Mouse (Mus musculus) thymus, adult 2 months (tissue): Measurements from ENCODE around the gene Taf5l.

Experiments
- CTCF ChIP-seq: fragments of 200-500 bp; IDR thresholded peaks from 2 replicates; pipeline ENCODE4 v1.5.1; 2012; ENCODE audit warnings: mild to moderate bottlenecking, control low read depth, low read length, moderate library complexity, borderline replicate concordance; ENCODE audit not compliant: control insufficient read depth, poor library complexity, insufficient read depth; ENCODE audit errors: extremely low read depth
- POLR2A ChIP-seq: fragments of 200-500 bp; IDR thresholded peaks from 2 replicates; pipeline ENCODE4 v1.6.1; 2012; ENCODE audit warnings: mild to moderate bottlenecking, low read length, control low read depth, moderate library complexity; ENCODE audit not compliant: control insufficient read depth, poor library complexity, insufficient read depth; ENCODE audit errors: extremely low read depth

DNA sequence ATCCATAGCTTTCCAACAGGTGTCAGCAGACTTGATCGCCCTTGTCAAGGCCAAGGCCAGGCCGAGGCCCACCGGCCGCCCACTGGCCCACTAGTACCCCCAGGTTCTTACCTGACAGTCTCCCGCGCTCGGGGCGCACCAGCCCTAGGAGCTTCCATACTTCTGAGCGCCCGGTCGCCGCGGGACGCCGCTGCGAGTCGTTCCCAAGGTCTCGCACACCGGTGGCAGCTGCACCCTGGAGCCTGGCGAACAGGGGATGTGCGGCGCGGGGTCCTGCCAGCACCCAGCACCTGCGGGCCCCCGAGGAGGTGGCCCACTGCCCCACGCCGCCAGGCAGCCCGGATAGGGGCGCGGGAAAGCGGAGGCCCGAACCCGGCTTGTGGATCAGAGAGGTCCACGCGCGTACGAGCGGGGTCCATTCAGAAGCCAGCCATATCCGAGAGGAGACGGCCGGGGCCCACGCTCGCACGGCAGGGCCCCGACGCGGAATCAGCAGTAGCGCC lies 38.9 kb downstream of the Taf5l start:
- TF ChIP-seq CTCF (no peak), POLR2A (no peak)
